Mouse (Mus musculus): ENCODE measurements around the gene Exosc1. TPM values are rescaled to one million over a fixed set of nuclear protein-coding genes. Genes with fewer than 3 reads are reported as not detected.
"Not testable (repeated sequence)": the region's sequence is repeated elsewhere in the genome, so short reads cannot be mapped to it uniquely, and the experiment has no call there.

Exosc1 gene
- 10 to 100 TPM; 18.0 to 18.2 TPM for total RNA-seq (2021)

- DNase-seq, result peak; percentile 99
Measured at GRCm38 (mm10) chr19:41933179-41934086, at the start of gene Exosc1, which contains the start of gene Zdhhc16. TSS of gene Exosc1 (minus strand) at chr19:41933423. TSS of gene Zdhhc16 (plus strand) at chr19:41933480.

DNA sequence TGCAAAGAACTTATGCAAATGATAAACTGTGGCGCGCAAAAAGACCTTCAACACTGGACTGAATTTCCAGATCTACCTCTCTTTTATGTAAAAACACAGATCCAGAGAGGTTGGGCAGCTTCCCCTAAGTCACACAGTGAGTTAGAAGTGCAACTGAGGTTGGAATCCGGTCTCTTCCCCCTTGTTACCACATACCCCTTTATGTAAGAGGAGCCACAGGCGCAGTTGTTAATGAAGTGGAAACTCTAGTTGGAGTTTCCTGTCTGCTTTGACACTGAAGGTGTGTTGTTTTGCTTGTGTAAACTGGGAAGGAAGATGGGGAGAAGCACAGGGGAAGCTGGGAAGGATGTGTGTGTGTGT is 49.5 kb upstream of the Exosc1 start:
- DNase-seq, result no peak

DNA sequence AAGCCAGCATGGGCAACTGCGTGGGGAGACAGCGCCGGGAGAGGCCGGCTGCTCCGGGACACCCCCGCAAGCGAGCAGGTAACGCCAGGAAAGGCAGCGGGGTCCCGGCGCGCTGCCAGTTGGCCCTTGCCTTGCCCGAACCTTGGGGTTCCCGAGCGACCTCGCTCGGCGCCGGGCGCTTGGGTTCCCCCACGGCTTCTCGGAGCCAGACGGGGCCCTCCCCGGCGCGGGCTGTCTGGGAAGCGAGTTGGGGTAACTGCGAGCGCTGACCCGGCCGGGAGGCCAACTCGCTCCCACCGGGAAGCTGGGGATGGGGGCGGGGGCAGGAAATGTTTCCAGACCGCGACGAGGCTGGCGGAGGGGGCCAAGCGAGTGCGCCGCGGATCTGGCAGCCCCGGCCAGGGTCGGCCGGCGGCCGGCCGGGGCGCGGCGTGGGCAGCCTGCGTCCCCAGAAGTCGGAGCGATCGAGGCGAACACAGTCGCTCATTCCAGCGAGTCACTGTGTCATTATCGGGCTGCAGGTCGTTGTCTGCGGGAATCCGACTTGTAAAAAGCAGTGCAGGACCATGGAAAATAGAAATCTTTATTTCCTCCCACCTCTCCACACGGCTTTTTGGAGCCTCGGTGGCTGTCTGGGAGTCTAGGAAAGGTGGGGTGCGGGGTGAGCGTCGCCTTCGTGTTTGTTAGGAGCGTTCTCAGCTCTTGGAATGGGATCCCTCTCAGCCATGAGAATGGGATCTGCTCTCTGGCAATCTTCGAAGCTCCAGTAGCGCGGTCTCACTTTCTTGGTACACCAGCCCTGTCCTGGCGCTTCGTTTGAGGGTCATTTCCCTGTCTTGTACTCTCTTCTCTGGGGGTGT is 48.9 kb upstream of the Exosc1 start:
- DNase-seq, result peak; percentile 76

GRCm38 (mm10) chr19:41981595-41981927 is 48.3 kb upstream of the Exosc1 start, which contains the start of gene Ubtd1:
TSS of gene Ubtd1 (plus strand) at chr19:41981763.
- no peak for DNase-seq

- DNase-seq, result peak; percentile 99
Measured at GRCm38 (mm10) chr19:41980819-41981594, 47.8 kb upstream of the Exosc1 start, which contains the start of gene Mms19. TSS of gene Mms19 (minus strand) at chr19:41981157.

GRCm38 (mm10) chr19:41980422-41980818 is 47.2 kb upstream of the Exosc1 start:
- peak; percentile 40 for DNase-seq

DNA sequence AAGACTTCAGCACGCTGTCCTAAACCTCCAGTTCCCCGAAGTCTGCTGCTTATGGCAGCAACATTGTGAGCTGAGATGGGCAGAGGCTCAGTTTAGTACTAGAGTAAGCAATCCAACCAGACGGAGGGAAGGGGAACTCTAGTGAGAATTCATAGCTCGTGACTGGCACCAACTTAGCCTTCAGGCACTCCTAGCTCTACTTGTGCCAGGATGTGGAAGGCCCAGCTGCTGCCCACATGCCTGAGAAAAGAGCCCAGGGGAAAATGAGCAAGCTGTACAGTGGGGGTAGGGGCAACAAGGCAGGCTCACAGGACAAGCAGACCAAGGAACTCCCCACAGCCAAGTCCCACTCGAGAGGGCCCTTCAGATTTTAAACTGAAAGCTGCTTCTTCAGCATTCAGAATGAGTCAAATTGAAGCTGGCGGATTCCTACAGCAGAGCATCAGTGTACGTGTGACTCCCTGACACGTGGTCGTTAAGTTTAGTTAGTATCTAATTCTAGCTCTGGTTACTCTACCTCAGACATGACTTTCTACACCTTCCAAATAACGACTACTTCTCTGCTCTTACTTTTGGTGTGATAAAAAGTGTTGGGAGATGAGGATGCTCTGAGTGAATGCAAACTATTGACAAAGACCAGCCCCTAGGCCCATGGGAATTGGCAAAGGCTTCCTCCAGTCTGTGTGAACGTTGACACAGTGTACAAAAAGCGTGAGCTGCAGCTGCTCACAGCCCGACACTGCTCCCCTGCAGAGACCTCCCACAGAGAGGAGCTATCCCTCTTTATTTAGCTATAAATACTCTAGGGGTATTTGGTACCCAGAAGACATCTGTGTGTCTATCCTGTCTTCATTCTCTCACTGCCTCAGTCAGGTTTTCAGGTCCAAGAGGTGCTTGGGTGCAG is 40.9 kb upstream of the Exosc1 start:
- DNase-seq, result no peak

DNA sequence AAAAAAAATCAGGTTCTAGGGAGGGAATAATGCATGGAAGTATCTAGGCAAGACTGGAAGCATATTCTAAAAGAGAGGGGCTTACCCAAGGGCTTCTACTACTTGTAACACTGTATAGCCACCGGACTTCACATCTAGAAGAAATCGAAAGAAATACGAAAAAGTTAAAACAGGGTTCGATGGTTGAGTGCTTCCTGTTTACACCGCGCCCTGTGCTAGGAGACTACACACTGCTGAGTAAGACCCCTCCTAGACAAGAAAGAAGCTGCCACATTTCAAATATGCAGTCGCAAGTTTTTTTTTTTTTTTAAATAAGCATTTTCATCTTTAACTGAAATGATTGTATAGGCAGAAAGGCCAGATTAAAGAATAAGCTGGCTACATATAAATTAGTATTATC is 36.4 kb upstream of the Exosc1 start:
- no peak for DNase-seq

DNA sequence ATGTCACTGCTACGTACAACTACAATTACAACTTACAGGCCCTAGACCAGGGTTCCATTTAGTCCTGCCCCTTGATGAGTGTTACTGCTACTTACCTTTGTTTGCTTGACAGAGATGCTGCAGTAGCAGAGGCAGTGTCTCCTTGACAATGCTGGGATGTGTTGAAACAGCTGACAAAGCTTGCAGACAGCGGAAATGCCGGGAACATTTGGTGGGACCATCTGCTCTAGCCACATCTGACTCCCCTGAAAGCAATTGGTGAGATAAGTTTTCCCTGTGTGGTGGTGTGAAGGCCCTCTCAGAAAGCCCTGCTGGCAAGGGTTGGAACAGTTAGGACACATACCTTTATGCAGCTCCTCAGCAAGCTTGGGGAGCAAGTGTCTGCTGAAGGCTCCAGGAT is 20.4 kb upstream of the Exosc1 start:
- DNase-seq, result no peak

GRCm38 (mm10) chr19:41952287-41952686 is 19.1 kb upstream of the Exosc1 start:
- no peak for DNase-seq

- no peak for DNase-seq
Measured at GRCm38 (mm10) chr19:41943841-41944240, 10.6 kb upstream of the Exosc1 start.

DNA sequence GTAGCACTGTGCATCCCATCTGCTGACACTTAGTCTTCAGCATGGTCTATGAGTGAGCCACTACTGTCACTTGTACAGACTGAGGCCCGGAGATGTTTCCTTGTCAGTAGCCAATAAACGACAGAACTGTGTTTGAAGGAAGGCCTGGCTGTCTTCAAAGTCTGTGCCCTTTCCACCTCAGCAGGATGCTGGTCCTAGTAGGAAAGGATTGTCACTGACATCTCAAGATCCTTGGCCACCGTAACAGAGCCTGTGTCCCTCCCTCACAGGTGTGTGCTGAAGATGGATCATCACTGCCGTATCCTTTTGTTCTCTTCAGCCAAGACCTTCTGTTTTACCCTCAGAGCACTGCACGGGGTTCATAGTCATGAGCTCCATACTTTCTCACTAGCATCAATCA is 5.3 kb upstream of the Exosc1 start:
- no peak for DNase-seq

GRCm38 (mm10) chr19:41935921-41936320 is 2.7 kb upstream of the Exosc1 start:
- DNase-seq, result no peak

DNA sequence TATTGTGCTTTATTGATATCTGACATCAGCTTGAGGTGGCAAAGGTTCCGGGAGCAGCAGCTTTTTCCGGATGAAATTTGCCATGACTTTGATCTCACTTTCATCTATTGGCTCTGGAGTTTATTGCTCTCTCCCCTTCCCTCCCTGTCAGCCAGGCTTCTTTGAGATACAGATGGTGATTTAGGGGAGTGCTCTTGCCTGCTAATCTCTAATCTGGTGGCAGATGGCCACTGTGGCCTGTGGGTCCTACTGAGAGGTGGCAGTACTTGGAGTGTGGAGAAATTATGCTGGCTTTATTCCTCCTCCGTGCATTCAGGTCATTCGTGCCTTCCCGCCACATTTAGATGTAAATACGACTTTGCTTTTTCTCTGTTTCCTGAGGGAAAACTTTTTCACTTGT is 901 bp upstream of the Exosc1 start:
- DNase-seq, result no peak

DNA sequence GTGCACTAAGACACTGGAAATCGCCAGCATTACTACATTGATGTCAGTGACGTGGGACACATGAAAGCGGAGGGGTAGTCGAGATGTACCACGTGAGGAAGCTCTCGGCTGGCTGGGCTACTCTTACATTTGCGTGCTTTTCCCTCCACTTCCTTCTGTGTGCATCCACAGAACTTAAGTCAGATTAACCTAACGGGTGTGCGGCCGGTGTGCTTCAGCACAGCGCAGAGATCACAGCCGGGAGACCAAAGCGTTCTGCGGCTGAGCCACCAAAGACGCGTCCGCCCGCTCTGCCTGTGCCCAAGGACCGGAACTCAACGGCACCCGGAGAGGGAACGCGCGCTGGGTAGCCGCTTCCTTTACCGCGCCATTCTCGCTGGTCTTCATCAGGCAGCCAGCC is 537 bp downstream of the Exosc1 start:
- no peak for DNase-seq

DNA sequence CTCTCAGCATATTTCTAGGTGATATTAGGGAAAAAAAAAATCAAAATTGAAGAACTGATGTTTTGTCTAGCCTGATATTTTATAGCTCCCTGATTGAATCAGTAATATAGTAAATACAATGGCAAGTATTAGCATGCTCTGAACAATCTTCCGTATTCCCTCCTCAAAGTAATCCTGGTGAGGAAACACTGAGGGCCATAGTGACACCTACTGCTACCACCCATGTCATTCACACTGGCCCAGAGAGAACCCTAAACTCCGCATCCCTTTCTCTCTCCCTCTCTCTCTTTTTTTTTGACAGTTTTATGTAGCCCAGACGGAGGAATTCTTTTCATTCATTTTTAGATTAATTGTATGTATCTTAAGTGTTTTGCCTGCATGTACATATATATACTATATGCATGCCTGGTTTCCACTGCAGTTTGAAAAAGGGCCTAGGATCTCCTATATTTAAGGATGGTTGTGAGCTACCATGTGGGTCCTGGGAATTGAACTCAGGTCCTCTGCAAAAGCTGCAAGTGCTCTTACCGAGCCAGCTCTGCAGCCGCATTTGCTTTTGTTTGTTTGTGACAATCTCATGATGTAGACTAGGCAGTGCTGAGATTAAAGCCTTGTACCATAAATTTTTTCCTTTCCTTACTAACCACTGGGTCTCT is 12.7 kb downstream of the Exosc1 start:
- no peak for DNase-seq

GRCm38 (mm10) chr19:41919471-41919870 is 13.8 kb downstream of the Exosc1 start:
- DNase-seq, result no peak

GRCm38 (mm10) chr19:41916853-41917252 is 16.4 kb downstream of the Exosc1 start:
- no peak for DNase-seq

GRCm38 (mm10) chr19:41915294-41915693 is 17.9 kb downstream of the Exosc1 start:
- DNase-seq, result no peak

DNA sequence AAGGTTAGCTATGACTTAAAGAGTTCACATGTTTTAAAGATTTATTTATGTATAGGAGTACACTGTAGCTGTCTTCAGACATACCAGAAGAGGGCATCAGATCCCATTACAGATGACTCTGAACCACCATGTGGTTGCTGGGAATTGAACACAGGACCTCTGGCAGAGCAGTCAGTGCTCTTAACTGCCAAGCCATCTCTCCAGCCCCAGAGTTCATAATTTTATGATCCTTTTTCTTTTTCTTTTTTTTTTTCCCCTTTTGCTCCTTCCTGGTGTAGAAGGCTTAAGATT is 18.7 kb downstream of the Exosc1 start:
- not testable (repeated sequence) for DNase-seq
